Mouse (Mus musculus): ENCODE measurements around the gene Ncbp3. TPM values are rescaled to one million over a fixed set of nuclear protein-coding genes. Genes with fewer than 3 reads are reported as not detected.

The Ncbp3 gene
- total and polyA plus RNA-seq, 3 experiments, result 8.4 to 9.3 TPM; not detected in 1

DNA sequence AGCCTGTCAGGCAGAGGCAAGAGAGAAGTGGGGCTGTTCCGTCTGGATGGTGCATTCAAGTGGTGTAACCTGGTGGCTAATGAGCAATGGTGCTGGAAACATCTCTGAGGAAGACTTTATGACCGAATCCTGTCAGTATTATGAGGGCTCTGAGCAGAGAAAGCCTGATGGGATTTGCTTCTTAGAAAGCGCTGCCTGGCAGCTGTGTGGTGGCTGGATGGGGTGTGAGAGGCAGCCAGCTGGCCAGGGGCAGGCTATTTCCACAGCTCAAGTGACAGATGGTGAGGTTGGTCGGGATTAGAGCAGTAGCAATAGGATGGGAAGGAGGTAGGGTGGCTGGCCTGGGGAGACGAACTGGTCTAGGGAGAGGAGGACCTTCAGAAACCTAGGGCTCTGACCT is 16.0 kb upstream of the Ncbp3 start:
- Histone ChIP-seq H3K9me3 (replicated peaks; ENCODE audit: insufficient read depth, low read length) (no peaks in the 10 kb centered on the region), H3K4me3 (ENCODE audit: control insufficient read depth in 1 of 2, insufficient read depth in 1 of 2, low read depth in 2 of 2, low read length in 2 of 2) (no peak overlapping the region), H3K36me3 (ENCODE audit: control insufficient read depth in 1 of 2, insufficient read depth in 2 of 2, low read length in 2 of 2) (no peaks in the 10 kb centered on the region), H3K27ac (ENCODE audit: control insufficient read depth, low read depth, low read length) (no peak overlapping the region), H3K27me3 (ENCODE audit: control insufficient read depth in 1 of 2, insufficient read depth in 2 of 2, low read length in 2 of 2) (no peaks in the 10 kb centered on the region), H3K79me2 (ENCODE audit: control insufficient read depth, insufficient read depth, low read length, poor library complexity) (no peaks in the 10 kb centered on the region), H3K9ac (ENCODE audit: control insufficient read depth, low read depth, low read length, poor library complexity, severe bottlenecking) (no peak overlapping the region), H3K4me1 (ENCODE audit: control insufficient read depth in 1 of 2, insufficient read depth in 2 of 2, low read length in 2 of 2) (peaks cover 0 to 3% of the 10 kb centered on the region in 2 experiments; a peak in 1 of 4 replicates)
- TF ChIP-seq TAL1 (IDR thresholded peaks at IDR 0.05; ENCODE audit: low read length), result no peak
- TF ChIP-seq MEF2A (IDR thresholded peaks at IDR 0.05; ENCODE audit: extremely low read depth, insufficient replicate concordance, low read depth, low read length, poor library complexity, severe bottlenecking), result no peak
- no peak for TF ChIP-seq TBP (IDR thresholded peaks at IDR 0.05; ENCODE audit: low read depth, low read length)
- TF ChIP-seq MYC (IDR thresholded peaks at IDR 0.05; ENCODE audit: low read depth, low read length), result no peak
- no peak for TF ChIP-seq CHD1 (IDR thresholded peaks at IDR 0.05; ENCODE audit: low read depth, low read length)
- DNase-seq (ENCODE audit: low read depth, low spot score), result no peak

DNA sequence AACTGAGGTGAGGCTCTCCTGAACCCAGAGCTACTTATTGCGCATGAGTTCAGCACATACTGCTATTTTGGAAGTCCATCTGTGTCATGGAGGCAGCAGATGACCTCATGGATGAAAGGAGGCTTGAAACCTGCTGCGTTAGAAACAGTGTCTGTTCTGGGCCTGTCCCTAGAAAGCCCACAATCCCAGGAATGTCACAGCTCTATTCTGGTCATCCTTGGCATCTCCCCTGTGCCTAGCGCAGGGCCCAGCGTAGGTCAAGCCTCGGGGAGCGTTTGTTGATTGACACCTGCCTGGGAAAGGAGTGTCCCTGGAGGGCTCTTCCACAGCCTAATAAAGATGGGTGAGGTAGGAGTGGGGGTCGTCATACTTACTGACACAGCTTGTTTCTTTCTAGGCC is 11.5 kb upstream of the Ncbp3 start:
- Histone ChIP-seq H3K4me1 (ENCODE audit: control insufficient read depth in 1 of 2, insufficient read depth in 2 of 2, low read length in 2 of 2) (no peaks in the 10 kb centered on the region), H3K9ac (ENCODE audit: control insufficient read depth, low read depth, low read length, poor library complexity, severe bottlenecking) (no peak overlapping the region), H3K79me2 (ENCODE audit: control insufficient read depth, insufficient read depth, low read length, poor library complexity) (no peaks in the 10 kb centered on the region), H3K27ac (ENCODE audit: control insufficient read depth, low read depth, low read length) (no peak overlapping the region), H3K27me3 (ENCODE audit: control insufficient read depth in 1 of 2, insufficient read depth in 2 of 2, low read length in 2 of 2) (no peaks in the 10 kb centered on the region), H3K36me3 (ENCODE audit: control insufficient read depth in 1 of 2, insufficient read depth in 2 of 2, low read length in 2 of 2) (no peaks in the 10 kb centered on the region), H3K4me3 (ENCODE audit: control insufficient read depth in 1 of 2, insufficient read depth in 1 of 2, low read depth in 2 of 2, low read length in 2 of 2) (no peak overlapping the region), H3K9me3 (replicated peaks; ENCODE audit: insufficient read depth, low read length) (no peaks in the 10 kb centered on the region)
- TF ChIP-seq MAZ (IDR thresholded peaks at IDR 0.05; ENCODE audit: low read depth, low read length) (no peak), POLR2A (IDR thresholded peaks at IDR 0.05; ENCODE audit: control insufficient read depth in 1 of 2, insufficient read depth in 1 of 2, low read depth in 1 of 2, low read length in 2 of 2, poor library complexity in 1 of 2) (no peak), GABPA (IDR thresholded peaks at IDR 0.05; ENCODE audit: low read depth, low read length) (no peak), TAL1 (IDR thresholded peaks at IDR 0.05; ENCODE audit: low read length) (no peak), EP300 (IDR thresholded peaks at IDR 0.05; ENCODE audit: low read depth in 1 of 2, low read length in 2 of 2) (no peak), BHLHE40 (IDR thresholded peaks at IDR 0.05; ENCODE audit: borderline replicate concordance, low read depth, low read length) (no peak), NELFE (IDR thresholded peaks at IDR 0.05; ENCODE audit: low read depth, low read length) (no peak), CHD1 (IDR thresholded peaks at IDR 0.05; ENCODE audit: low read depth, low read length) (no peak), SMC3 (IDR thresholded peaks at IDR 0.05; ENCODE audit: low read depth, low read length) (no peak), ZMIZ1 (IDR thresholded peaks at IDR 0.05; ENCODE audit: low read depth, low read length) (no peak), CTCF (IDR thresholded peaks at IDR 0.05 in 2 of 3, conservative IDR thresholded peaks at IDR 0.05 in 1 of 3; ENCODE audit: control insufficient read depth in 1 of 3, insufficient read depth in 1 of 3, low read depth in 2 of 3, low read length in 3 of 3, poor library complexity in 1 of 3, severe bottlenecking in 1 of 3) (no peak), E2F4 (IDR thresholded peaks at IDR 0.05; ENCODE audit: borderline replicate concordance, low read depth, low read length) (no peak), ETS1 (IDR thresholded peaks at IDR 0.05; ENCODE audit: low read depth, low read length) (no peak)
- no peak for DNase-seq (ENCODE audit: low read depth, low spot score)

All from MEL (cell line).